Mouse (Mus musculus) hindbrain, embryonic 15.5 days (tissue): Measurements from ENCODE around the gene Ppp1r3d. TPM values are rescaled to one million over a fixed set of nuclear protein-coding genes. Genes with fewer than 3 reads are reported as not detected.
A peak's percentile ranks its signal among the peaks of the same experiment; 100 is the strongest.

ENCODE experiments used
- ATAC-seq: fragments of 200-750 bp; cut with Nextera tagmentation; 2 replicates; pipeline ENCODE4 v1.8.0; 2017; ENCODE audit warnings: low read depth, moderate number of reproducible peaks, moderate TSS enrichment; ENCODE audit not compliant: low FRiP score
- H3K27ac ChIP-seq: fragments of 300-500 bp; sonication (generic); replicated peaks from 2 replicates; pipeline ENCODE4 v1.5.1; 2015; ENCODE audit warnings: mild to moderate bottlenecking, inconsistent platforms
- H3K27me3 ChIP-seq: fragments of 300-500 bp; sonication (generic); 2 replicates; pipeline ENCODE4 v1.6.1; 2015; ENCODE audit warnings: control low read depth, inconsistent platforms
- H3K36me3 ChIP-seq: fragments of 300-500 bp; sonication (generic); 2 replicates; pipeline ENCODE4 v1.6.1; 2015; ENCODE audit warnings: control low read depth, inconsistent platforms
- H3K4me1 ChIP-seq: fragments of 300-500 bp; sonication (generic); replicated peaks from 2 replicates; pipeline ENCODE4 v1.6.1; 2015; ENCODE audit warnings: control low read depth, inconsistent platforms
- H3K4me2 ChIP-seq: fragments of 300-500 bp; sonication (generic); 2 replicates; pipeline ENCODE4 v1.6.1; 2015; ENCODE audit warnings: moderate library complexity, mild to moderate bottlenecking, inconsistent platforms
- H3K4me3 ChIP-seq: fragments of 300-500 bp; sonication (generic); 2 replicates; pipeline ENCODE4 v1.5.1; 2015; ENCODE audit warnings: mild to moderate bottlenecking, inconsistent platforms
- H3K9ac ChIP-seq: fragments of 300-500 bp; sonication (generic); 2 replicates; pipeline ENCODE4 v1.6.1; 2015; ENCODE audit warnings: inconsistent platforms
- H3K9me3 ChIP-seq: fragments of 300-500 bp; sonication (generic); 2 replicates; pipeline ENCODE4 v1.6.1; 2016; ENCODE audit warnings: control low read depth, inconsistent platforms
- WGBS: fragments of 180-500 bp; shearing (Covaris S2); methylation state at CpG from one replicate; pipeline ENCODE4 v1.1.7; 2015; 5-methylcytosine and 5-hydroxymethylcytosine counted together
- polyA plus RNA-seq: library from polyadenylated mRNA; unstranded; fragments of >200 nt; fragmentation: Nextera tagmentation; extraction: Ambion mirVana; gene quantifications from 2 replicates; pipeline ENCODE4 v1.2.1, GENCODE M21; 2015

The Ppp1r3d gene
- polyA plus RNA-seq, 1 experiment from 2014 or later: 5.5 TPM

GRCm38 (mm10) chr2:178413081-178413480 is 1.2 kb downstream of the Ppp1r3d start:
- WGBS: 57% methylated on average over 13 of the region's 13 CpGs

DNA sequence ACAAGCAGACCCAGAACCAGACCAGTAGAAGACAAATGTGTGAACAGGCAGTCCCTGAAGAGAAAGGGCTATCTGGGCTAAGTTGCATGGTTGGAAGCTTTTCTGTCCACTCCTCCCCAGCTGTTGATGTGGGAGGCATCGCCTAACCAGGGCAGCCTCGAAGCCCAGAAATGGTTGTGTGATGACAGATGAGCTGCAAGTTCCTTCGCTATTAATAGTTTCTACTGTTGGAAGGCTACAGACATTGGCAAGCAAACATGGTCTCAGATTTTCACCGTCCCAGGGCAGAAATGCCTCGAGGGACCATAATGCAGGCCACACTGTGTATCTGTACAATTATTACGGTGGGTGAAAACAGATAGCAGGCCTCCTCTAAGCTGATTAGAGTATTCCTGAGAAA is 1.7 kb downstream of the Ppp1r3d start:
- peak overlapping the region; percentile 100 for H3K4me2 ChIP-seq
- no peaks in the 10 kb centered on the region for H3K9me3 ChIP-seq
- H3K27me3 ChIP-seq: no peaks in the 10 kb centered on the region
- peaks cover 39% of the 10 kb centered on the region for H3K4me1 ChIP-seq
- H3K4me3 ChIP-seq: no peak overlapping the region
- WGBS: 62% methylated on average over 6 of the region's 6 CpGs
- ATAC-seq: no peak
- H3K9ac ChIP-seq: no peak overlapping the region
- H3K36me3 ChIP-seq: no peaks in the 10 kb centered on the region
- no peak overlapping the region for H3K27ac ChIP-seq

More at GRCm38 (mm10) chr2:178413081-178413480, 1.2 kb downstream of the Ppp1r3d start:
- no peaks in the 10 kb centered on the region for H3K27me3 ChIP-seq
- no peak; the same call in 1 of the 2 replicates for ATAC-seq
- H3K36me3 ChIP-seq: no peaks in the 10 kb centered on the region
- H3K4me2 ChIP-seq: peak overlapping the region; percentile 100
- no peak overlapping the region; the same call in 1 of the 2 replicates for H3K9ac ChIP-seq
- peaks cover 39% of the 10 kb centered on the region for H3K4me1 ChIP-seq
- H3K9me3 ChIP-seq: no peaks in the 10 kb centered on the region
- H3K4me3 ChIP-seq: peak overlapping the region; percentile 72
- H3K27ac ChIP-seq: no peak overlapping the region

- 87% methylated on average over 6 of the region's 6 CpGs for WGBS
- H3K4me2 ChIP-seq: no peak overlapping the region
- ATAC-seq: no peak
Measured at GRCm38 (mm10) chr2:178410286-178410685, 4.0 kb downstream of the Ppp1r3d start.

DNA sequence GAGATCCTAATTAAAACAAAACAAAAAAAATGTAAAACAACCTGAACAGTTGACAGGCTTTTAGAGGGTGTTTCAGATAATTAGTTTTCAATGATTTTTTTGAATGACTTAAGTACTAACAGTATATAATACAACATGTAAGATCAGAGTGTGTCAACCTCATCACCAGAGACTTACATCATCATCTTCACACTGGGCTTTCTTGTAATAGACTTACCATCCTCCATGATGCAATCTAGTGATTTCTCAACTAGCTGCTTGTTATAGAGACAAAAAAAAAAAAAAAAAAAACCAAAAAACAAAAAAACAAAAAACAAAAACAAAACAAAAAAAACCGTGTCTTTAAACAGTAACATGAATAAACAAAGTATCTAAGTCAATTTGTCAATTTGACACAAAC is 5.2 kb downstream of the Ppp1r3d start:
- no peak overlapping the region for H3K4me3 ChIP-seq
- H3K4me1 ChIP-seq: peaks cover 18% of the 10 kb centered on the region
- no peak for ATAC-seq
- no peak overlapping the region for H3K4me2 ChIP-seq
- no peaks in the 10 kb centered on the region for H3K36me3 ChIP-seq
- no peak overlapping the region for H3K9ac ChIP-seq
- H3K9me3 ChIP-seq: no peaks in the 10 kb centered on the region
- WGBS: 58% methylated on average over 1 of the region's 1 CpGs
- H3K27me3 ChIP-seq: no peaks in the 10 kb centered on the region
- no peak overlapping the region for H3K27ac ChIP-seq

More at GRCm38 (mm10) chr2:178410286-178410685, 4.0 kb downstream of the Ppp1r3d start:
- Histone ChIP-seq H3K27ac (no peak overlapping the region), H3K9me3 (no peaks in the 10 kb centered on the region), H3K9ac (no peak overlapping the region), H3K4me3 (no peak overlapping the region), H3K4me1 (peaks cover 27% of the 10 kb centered on the region), H3K36me3 (no peaks in the 10 kb centered on the region), H3K27me3 (no peaks in the 10 kb centered on the region)

DNA sequence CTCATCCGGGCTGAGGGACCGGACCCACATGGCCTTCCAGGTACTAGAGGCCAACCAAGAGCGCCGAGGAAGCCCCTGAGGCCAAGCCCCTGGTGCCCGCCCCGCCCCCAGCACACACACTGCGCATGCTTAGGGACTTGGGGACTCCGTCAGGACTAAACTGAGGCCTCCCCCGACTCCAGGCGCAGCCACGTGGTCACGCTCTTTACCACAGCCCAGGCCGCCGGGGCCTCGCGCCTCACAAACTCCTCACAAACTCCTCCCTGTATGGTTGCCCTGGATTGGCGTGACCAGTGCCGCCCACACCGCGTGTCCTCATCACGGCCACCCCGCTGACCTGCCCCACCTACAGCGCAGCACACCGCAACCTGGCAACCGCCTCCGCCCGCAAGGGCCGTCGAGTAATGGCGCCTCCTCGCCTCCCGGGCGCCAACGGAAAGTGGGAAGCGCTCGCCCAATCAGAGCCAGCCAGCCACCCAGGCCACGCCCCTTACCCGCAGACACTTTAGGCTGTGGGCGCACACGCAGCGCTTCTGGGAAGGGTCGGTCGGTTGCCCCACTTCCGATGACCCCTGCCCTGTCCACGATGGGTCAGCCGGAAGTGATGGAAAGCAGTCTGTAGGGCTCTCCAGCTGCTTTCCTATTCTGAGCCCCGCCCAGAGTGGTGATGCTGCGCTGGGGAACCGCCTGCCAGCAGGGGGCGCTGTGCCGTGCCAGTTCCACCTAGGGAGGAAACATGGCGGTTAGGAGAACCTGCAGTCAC is 7.0 kb downstream of the Ppp1r3d start, which contains the start of gene Sycp2:
TSS of gene Sycp2 (minus strand) at position 633 of the 763 bp plus-strand sequence.
- Histone ChIP-seq H3K9ac (no peak within 1 kb of the TSS), H3K4me3 (no peak within 1 kb of the TSS), H3K36me3 (no peaks in the 10 kb centered on the region), H3K9me3 (no peaks in the 10 kb centered on the region), H3K27ac (no peak within 1 kb of the TSS), H3K4me2 (no peak within 1 kb of the TSS), H3K4me1 (0 out of 2 replicates have a peak, but pooled peaks cover under 1% of the 10 kb centered on the region), H3K27me3 (no peaks in the 10 kb centered on the region)
- WGBS: 84% methylated on average over 52 of the region's 52 CpGs
- ATAC-seq: peak; percentile 42; the same call in 1 of the 2 replicates

Other genes with a start within 250 kb of the Ppp1r3d start
- gene Sycp2, start 6.8 kb downstream of the Ppp1r3d start, polyA plus RNA-seq: 0.18 and 0.42 TPM in 2 replicates
- 12.9 and 15.8 TPM in 2 replicates for gene Fam217b, start 52 bp upstream of the Ppp1r3d start, polyA plus RNA-seq
- gene Cdh26, start 16.1 kb upstream of the Ppp1r3d start, polyA plus RNA-seq: 0.12 and 0.50 TPM in 2 replicates